Mouse (Mus musculus) hindbrain, embryonic 16.5 days (tissue): ENCODE measurements around the gene Esrrg. TPM values are rescaled to one million over a fixed set of nuclear protein-coding genes. Genes with fewer than 3 reads are reported as not detected.

ENCODE experiments used
- ATAC-seq: fragments of 200-750 bp; cut with Nextera tagmentation; 2 replicates; pipeline ENCODE4 v1.8.0; 2017; ENCODE audit warnings: moderate TSS enrichment, moderate library complexity
- H3K27ac ChIP-seq: fragments of 300-500 bp; sonication (generic); 2 replicates; pipeline ENCODE4 v1.5.1; 2014; ENCODE audit warnings: low read depth, mild to moderate bottlenecking, control low read depth, low read length, moderate library complexity
- H3K27me3 ChIP-seq: fragments of 300-500 bp; sonication (generic); replicated peaks from 2 replicates; pipeline ENCODE4 v1.6.1; 2014; ENCODE audit warnings: low read length; ENCODE audit not compliant: control insufficient read depth, insufficient read depth
- H3K36me3 ChIP-seq: fragments of 300-500 bp; sonication (generic); 2 replicates; pipeline ENCODE4 v1.6.1; 2014; ENCODE audit warnings: mild to moderate bottlenecking, low read length, moderate library complexity, mixed read lengths; ENCODE audit not compliant: control insufficient read depth, insufficient read depth
- H3K4me1 ChIP-seq: fragments of 300-500 bp; sonication (generic); 2 replicates; pipeline ENCODE4 v1.6.1; 2014; ENCODE audit warnings: low read depth, low read length; ENCODE audit not compliant: control insufficient read depth, insufficient read depth
- H3K4me2 ChIP-seq: fragments of 300-500 bp; sonication (generic); 2 replicates; pipeline ENCODE4 v1.6.1; 2014; ENCODE audit warnings: mild to moderate bottlenecking, low read length, control low read depth, moderate library complexity
- H3K4me3 ChIP-seq: fragments of 300-500 bp; sonication (generic); 2 replicates; pipeline ENCODE4 v1.5.1; 2014; ENCODE audit warnings: mild to moderate bottlenecking, low read length, control low read depth, moderate library complexity
- H3K9ac ChIP-seq: fragments of 300-500 bp; sonication (generic); 2 replicates; pipeline ENCODE4 v1.6.1; 2014; ENCODE audit warnings: low read depth, mild to moderate bottlenecking, control low read depth, low read length, moderate library complexity
- H3K9me3 ChIP-seq: fragments of 300-500 bp; sonication (generic); 2 replicates; pipeline ENCODE4 v1.6.1; 2014; ENCODE audit warnings: mild to moderate bottlenecking, low read length, moderate library complexity; ENCODE audit not compliant: control insufficient read depth
- WGBS: fragments of 180-500 bp; shearing (Covaris S2); extraction: QIAGEN DNeasy Blood & Tissue Kit; methylation state at CpG from one replicate; pipeline ENCODE4 v1.1.7; 2014; 5-methylcytosine and 5-hydroxymethylcytosine counted together
- polyA plus RNA-seq: library from polyadenylated mRNA; unstranded; fragments of >200 nt; fragmentation: Nextera tagmentation; extraction: Ambion mirVana; gene quantifications from 2 replicates; pipeline ENCODE4 v1.2.1, GENCODE M21; 2015

Esrrg gene
- polyA plus RNA-seq, 1 experiment from 2014 or later: 38.6 TPM

DNA sequence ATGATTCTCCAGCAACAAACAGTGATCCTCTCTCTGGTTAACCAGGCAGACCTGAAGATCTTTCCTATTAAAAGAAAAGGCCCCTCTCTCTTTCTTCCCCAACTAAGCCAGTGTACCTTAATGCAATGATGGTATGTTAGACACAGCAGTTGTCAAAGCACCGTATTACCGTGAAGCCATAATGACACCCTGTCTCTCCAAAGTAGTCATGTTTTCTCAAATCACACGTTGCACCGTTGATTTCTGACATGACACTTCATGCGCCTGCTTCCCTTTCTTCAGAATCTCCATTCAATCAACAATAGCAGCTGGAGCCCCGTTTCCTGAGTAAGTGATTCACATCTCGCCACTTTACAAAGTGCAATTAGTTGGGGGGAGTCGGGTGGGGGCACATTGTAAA is 427.4 kb downstream of the Esrrg start:
- no peak overlapping the region for H3K27ac ChIP-seq

DNA sequence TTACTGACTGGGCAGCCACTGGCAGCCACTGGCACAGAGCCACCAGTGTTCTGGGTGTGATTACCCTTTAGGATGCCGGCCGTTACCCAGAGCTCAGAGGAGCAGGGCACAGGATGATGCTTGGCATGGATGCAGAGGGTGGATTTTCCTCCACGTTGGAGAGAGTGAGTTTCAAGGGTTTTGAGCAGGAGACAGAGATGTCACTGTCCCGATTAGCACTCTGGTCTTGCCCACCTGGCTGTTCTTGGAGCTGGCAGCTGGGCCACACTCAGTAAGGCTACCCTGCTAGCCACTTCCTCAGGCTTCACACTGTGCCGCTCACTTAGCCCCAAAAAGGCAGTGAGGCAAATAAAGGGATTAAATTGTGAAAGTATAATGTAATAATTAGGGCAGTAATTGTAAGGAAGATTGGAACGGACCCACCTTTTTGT is 438.1 kb downstream of the Esrrg start:
- Histone ChIP-seq H3K27me3 (no peaks in the 10 kb centered on the region), H3K4me2 (no peak overlapping the region), H3K36me3 (no peaks in the 10 kb centered on the region), H3K9ac (no peak overlapping the region), H3K27ac (no peak overlapping the region), H3K4me1 (no peaks in the 10 kb centered on the region), H3K4me3 (no peak overlapping the region), H3K9me3 (no peaks in the 10 kb centered on the region)
- WGBS: 61% methylated on average over 6 of the region's 6 CpGs
- peak; percentile 79 for ATAC-seq

More for the DNA sequence above, 427.4 kb downstream of the Esrrg start:
- 49% methylated on average over 8 of the region's 8 CpGs for WGBS
- Histone ChIP-seq H3K9ac (no peak overlapping the region), H3K27me3 (no peaks in the 10 kb centered on the region), H3K4me2 (no peak overlapping the region), H3K36me3 (no peaks in the 10 kb centered on the region), H3K4me1 (no peaks in the 10 kb centered on the region), H3K9me3 (no peaks in the 10 kb centered on the region), H3K4me3 (no peak overlapping the region)
- ATAC-seq: no peak

DNA sequence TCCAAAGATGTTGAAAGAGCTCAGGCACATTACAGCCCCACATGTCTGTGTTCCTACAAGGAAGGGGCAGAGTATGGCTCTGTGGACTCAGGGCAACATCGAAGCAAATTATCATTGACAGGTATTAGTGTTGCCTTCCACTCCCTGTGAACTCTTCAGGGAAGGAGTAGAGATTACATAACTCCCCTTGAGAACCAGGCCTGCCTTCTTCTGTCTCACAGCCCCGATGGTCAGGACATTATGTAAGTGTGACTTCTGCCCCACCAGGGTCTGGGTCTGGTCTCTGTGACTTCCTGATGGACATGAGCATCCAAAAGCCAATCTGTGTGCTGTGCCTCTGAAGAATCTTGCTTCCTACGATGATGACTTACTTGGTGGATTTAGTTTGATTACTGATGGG is 438.6 kb downstream of the Esrrg start:
- H3K4me3 ChIP-seq: no peak overlapping the region
- no peaks in the 10 kb centered on the region for H3K9me3 ChIP-seq
- WGBS: 78% methylated on average over 3 of the region's 3 CpGs
- no peaks in the 10 kb centered on the region for H3K27me3 ChIP-seq
- no peaks in the 10 kb centered on the region for H3K4me1 ChIP-seq
- ATAC-seq: 0 out of 2 replicates have a peak, but pooled peaks have one; percentile 30
- no peak overlapping the region for H3K4me2 ChIP-seq
- H3K36me3 ChIP-seq: no peaks in the 10 kb centered on the region
- no peak overlapping the region for H3K9ac ChIP-seq
- H3K27ac ChIP-seq: no peak overlapping the region

DNA sequence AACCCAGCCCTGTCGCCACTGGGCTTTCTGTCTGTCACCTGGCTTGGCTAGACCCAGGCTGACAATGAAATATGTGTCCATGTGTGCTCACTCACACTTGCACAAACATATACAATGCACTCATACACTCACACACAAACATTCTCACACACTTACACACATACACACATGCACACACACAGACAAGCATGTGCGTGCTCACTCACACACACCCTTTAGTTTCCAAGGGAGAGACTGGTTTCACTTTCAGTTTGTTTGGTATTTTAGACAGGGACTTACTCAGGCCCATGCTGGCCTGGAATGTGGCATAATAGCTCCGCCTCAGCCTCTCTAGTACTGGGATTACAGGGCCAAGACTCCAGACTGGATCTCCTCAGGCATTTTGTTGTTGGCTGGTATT is 447.3 kb downstream of the Esrrg start:
- 79% methylated on average over 3 of the region's 3 CpGs for WGBS
- Histone ChIP-seq H3K36me3 (no peaks in the 10 kb centered on the region), H3K4me3 (no peak overlapping the region), H3K27ac (no peak overlapping the region), H3K4me2 (no peak overlapping the region), H3K9me3 (no peaks in the 10 kb centered on the region), H3K4me1 (no peaks in the 10 kb centered on the region), H3K27me3 (no peaks in the 10 kb centered on the region), H3K9ac (no peak overlapping the region)
- no peak for ATAC-seq

DNA sequence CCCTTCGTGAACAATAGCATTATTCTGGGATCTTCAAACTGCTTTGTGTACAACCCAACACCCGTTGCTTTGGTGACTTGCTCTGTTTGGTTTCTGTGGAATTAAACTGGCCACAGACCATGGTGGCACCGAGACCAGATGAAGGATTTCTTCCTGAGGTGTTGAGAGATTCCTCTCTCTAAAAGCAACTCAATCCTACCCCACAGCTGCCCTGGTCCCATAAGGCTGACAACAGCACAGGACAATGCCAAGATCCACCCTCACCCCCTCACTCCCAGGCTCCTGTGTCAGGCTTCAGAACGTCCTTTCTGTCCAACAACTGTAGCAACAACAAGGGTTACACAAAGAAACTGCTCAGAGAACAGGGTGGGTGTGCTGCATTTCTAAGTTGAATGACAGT is 449.3 kb downstream of the Esrrg start:
- H3K27ac ChIP-seq: no peak overlapping the region
- H3K9me3 ChIP-seq: no peaks in the 10 kb centered on the region
- no peaks in the 10 kb centered on the region for H3K27me3 ChIP-seq
- H3K4me2 ChIP-seq: no peak overlapping the region
- no peak for ATAC-seq
- WGBS: 43% methylated on average over 4 of the region's 4 CpGs
- no peak overlapping the region for H3K4me3 ChIP-seq
- no peak overlapping the region for H3K9ac ChIP-seq
- no peaks in the 10 kb centered on the region for H3K36me3 ChIP-seq
- no peaks in the 10 kb centered on the region for H3K4me1 ChIP-seq

DNA sequence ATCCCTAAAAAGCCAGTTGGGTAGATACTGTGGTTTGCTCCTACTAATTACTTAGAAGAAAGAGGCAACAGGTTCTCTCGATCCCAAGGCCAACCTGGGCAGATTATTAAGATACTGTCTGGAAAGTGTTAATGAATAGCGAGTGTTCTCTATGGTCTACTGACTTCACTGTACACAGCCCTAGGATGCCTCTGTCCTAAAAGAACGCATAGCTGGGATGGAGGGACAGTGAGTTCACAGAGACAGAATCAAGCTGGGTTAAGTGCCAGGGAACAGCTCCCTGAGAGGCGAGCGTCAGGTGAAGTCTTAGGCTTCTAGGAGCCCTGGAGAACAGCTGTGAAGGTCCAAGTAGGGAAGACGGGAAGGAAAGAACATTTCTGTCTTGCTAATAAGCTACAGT is 450.4 kb downstream of the Esrrg start:
- Histone ChIP-seq H3K4me2 (no peak overlapping the region), H3K27ac (no peak overlapping the region), H3K9ac (no peak overlapping the region), H3K4me1 (no peaks in the 10 kb centered on the region), H3K4me3 (no peak overlapping the region), H3K36me3 (no peaks in the 10 kb centered on the region), H3K9me3 (no peaks in the 10 kb centered on the region), H3K27me3 (no peaks in the 10 kb centered on the region)
- WGBS: 87% methylated on average over 6 of the region's 6 CpGs
- ATAC-seq: no peak

DNA sequence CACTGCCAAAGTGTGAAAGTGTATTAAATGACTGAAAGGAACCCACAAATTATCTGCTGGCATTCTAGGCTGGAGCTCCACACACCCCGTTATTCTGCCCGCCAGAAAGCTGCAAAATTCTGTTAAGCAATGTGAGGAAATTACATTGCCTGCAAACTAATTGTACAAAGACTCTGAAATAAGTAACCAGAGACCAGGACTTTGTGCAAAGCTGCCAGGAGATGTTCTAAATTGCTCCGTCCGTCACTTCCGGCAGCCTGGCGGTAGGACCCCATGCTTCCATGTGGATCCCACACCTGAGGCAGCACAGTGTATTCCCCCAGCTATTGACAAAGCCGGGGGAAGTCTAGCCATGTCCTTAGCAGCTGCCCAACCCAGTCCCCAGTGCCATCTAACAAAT is 451.9 kb downstream of the Esrrg start:
- no peak overlapping the region for H3K9ac ChIP-seq
- no peaks in the 10 kb centered on the region for H3K4me1 ChIP-seq
- H3K27ac ChIP-seq: no peak overlapping the region
- no peaks in the 10 kb centered on the region for H3K27me3 ChIP-seq
- H3K4me2 ChIP-seq: no peak overlapping the region
- no peak for ATAC-seq
- 79% methylated on average over 7 of the region's 7 CpGs for WGBS
- H3K36me3 ChIP-seq: no peaks in the 10 kb centered on the region
- no peak overlapping the region for H3K4me3 ChIP-seq
- no peaks in the 10 kb centered on the region for H3K9me3 ChIP-seq

DNA sequence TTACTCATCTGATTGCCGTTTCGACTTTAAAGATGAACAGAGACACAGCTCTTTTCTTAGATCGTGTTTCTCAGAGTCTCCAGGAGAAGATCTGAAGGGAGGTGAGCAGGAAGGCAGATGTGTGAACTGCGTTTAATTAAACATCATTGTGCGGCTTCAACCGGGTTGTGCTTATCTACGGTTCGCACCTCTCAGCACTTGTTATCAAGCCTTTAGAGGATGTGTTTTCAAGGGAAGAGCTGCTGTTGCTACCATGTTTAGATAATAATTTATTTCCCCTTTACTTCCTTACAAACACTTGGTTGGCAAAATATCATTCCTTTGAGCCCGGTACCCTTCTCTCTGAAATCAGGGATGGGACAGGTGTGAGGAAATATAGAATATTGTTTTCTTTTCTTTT is 460.2 kb downstream of the Esrrg start:
- H3K9me3 ChIP-seq: no peaks in the 10 kb centered on the region
- no peak overlapping the region for H3K4me2 ChIP-seq
- H3K27ac ChIP-seq: no peak overlapping the region
- no peak for ATAC-seq
- no peak overlapping the region for H3K9ac ChIP-seq
- no peaks in the 10 kb centered on the region for H3K27me3 ChIP-seq
- WGBS: 82% methylated on average over 9 of the region's 9 CpGs
- no peak overlapping the region for H3K4me3 ChIP-seq
- no peaks in the 10 kb centered on the region for H3K4me1 ChIP-seq
- H3K36me3 ChIP-seq: no peaks in the 10 kb centered on the region

DNA sequence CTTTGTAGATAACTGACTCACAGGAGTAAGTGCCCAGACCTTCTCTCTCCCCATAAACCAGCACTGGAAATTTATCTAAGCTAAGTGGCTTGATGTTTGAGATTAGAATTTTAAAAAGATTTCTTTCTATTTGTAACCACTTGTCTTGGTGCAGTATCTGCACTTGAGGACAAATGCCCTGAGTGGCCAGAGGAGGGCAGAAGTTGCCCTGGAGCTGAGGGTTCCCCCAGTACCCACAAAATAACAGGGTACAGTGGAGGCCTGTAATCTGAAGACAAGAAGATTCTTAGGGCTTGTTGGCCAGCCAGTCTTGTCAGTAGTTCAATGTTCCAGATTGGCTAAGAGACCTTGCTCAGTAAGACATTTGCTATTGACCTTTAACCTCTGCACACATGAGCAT is 461.3 kb downstream of the Esrrg start:
- no peaks in the 10 kb centered on the region for H3K9me3 ChIP-seq
- no peak overlapping the region for H3K27ac ChIP-seq
- H3K36me3 ChIP-seq: no peaks in the 10 kb centered on the region
- no peak overlapping the region for H3K4me3 ChIP-seq
- H3K27me3 ChIP-seq: no peaks in the 10 kb centered on the region
- no peaks in the 10 kb centered on the region for H3K4me1 ChIP-seq
- ATAC-seq: no peak
- H3K4me2 ChIP-seq: no peak overlapping the region
- H3K9ac ChIP-seq: no peak overlapping the region

DNA sequence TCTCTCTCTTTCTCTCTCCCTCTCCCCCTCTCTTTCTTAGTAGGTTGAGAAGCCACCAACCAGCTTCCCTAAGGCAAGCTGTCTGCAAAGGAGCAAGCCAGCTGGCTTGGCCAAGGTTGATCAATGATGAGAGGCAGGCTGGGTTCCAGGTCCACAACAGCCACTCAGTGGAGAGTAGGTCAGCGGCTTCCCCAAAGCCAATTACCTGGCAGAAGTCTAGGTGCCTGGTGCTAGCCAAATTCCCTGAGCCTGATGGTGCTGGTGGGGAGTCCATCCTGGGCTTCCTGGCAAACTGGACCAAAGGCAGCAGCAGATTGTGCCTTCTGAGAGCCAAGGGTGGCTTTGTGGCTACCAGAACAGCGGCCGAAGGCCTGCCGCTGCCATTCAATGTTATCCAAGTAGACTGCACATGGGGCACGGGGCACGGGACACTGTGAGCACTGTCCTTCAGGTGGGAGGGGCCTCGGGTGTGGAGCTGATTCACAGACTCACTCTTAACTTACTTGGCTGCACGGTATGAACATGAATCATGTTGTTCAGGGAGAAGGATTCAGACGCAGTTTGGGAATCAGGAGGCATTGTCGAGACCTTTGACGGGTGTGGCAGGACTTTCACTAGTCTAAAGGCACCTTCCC is 469.1 kb downstream of the Esrrg start:
- H3K27ac ChIP-seq: no peak overlapping the region
- H3K4me2 ChIP-seq: no peak overlapping the region
- H3K9me3 ChIP-seq: no peaks in the 10 kb centered on the region
- WGBS: 89% methylated on average over 11 of the region's 11 CpGs
- peaks cover 4% of the 10 kb centered on the region; the same call in 1 of the 2 replicates for H3K4me1 ChIP-seq
- no peaks in the 10 kb centered on the region for H3K27me3 ChIP-seq
- no peak overlapping the region for H3K9ac ChIP-seq
- ATAC-seq: 0 out of 2 replicates have a peak, but pooled peaks have one; percentile 45
- H3K36me3 ChIP-seq: no peaks in the 10 kb centered on the region
- H3K4me3 ChIP-seq: no peak overlapping the region
